Mouse (Mus musculus) hindbrain, embryonic 12.5 days (tissue): Measurements from ENCODE around the gene Ankdd1a. TPM values are rescaled to one million over a fixed set of nuclear protein-coding genes. Genes with fewer than 3 reads are reported as not detected.

Experiments
- ATAC-seq: fragments of 200-750 bp; cut with Nextera tagmentation; 2 replicates; pipeline ENCODE4 v1.8.0; 2017; ENCODE audit warnings: moderate TSS enrichment; ENCODE audit not compliant: low FRiP score
- H3K27ac ChIP-seq: fragments of 300-500 bp; sonication (generic); 2 replicates; pipeline ENCODE4 v1.5.1; 2016; ENCODE audit warnings: mild to moderate bottlenecking
- H3K27me3 ChIP-seq: fragments of 300-500 bp; sonication (generic); 2 replicates; pipeline ENCODE4 v1.6.1; 2016; ENCODE audit warnings: mild to moderate bottlenecking
- H3K36me3 ChIP-seq: fragments of 300-500 bp; sonication (generic); 2 replicates; pipeline ENCODE4 v1.6.1; 2016; ENCODE audit warnings: mild to moderate bottlenecking
- H3K4me1 ChIP-seq: fragments of 300-500 bp; sonication (generic); 2 replicates; pipeline ENCODE4 v1.6.1; 2016
- H3K4me2 ChIP-seq: fragments of 300-500 bp; sonication (generic); replicated peaks from 2 replicates; pipeline ENCODE4 v1.6.1; 2016; ENCODE audit warnings: mild to moderate bottlenecking
- H3K4me3 ChIP-seq: fragments of 300-500 bp; sonication (generic); 2 replicates; pipeline ENCODE4 v1.5.1; 2016; ENCODE audit warnings: mild to moderate bottlenecking
- H3K9ac ChIP-seq: fragments of 300-500 bp; sonication (generic); 2 replicates; pipeline ENCODE4 v1.6.1; 2016; ENCODE audit warnings: mild to moderate bottlenecking, moderate library complexity
- H3K9me3 ChIP-seq: fragments of 300-500 bp; sonication (generic); replicated peaks from 2 replicates; pipeline ENCODE4 v1.6.1; 2016; ENCODE audit warnings: mild to moderate bottlenecking
- WGBS: fragments of 180-500 bp; shearing (Covaris S2); methylation state at CpG from one replicate; pipeline ENCODE4 v1.1.7; 2016; 5-methylcytosine and 5-hydroxymethylcytosine counted together
- polyA plus RNA-seq: library from polyadenylated mRNA; unstranded; fragments of >200 nt; fragmentation: Nextera tagmentation; extraction: Ambion mirVana; gene quantifications from 2 replicates; pipeline ENCODE4 v1.2.1, GENCODE M21; 2016

Ankdd1a gene
- polyA plus RNA-seq, 1 experiment from 2014 or later, result not detected

DNA sequence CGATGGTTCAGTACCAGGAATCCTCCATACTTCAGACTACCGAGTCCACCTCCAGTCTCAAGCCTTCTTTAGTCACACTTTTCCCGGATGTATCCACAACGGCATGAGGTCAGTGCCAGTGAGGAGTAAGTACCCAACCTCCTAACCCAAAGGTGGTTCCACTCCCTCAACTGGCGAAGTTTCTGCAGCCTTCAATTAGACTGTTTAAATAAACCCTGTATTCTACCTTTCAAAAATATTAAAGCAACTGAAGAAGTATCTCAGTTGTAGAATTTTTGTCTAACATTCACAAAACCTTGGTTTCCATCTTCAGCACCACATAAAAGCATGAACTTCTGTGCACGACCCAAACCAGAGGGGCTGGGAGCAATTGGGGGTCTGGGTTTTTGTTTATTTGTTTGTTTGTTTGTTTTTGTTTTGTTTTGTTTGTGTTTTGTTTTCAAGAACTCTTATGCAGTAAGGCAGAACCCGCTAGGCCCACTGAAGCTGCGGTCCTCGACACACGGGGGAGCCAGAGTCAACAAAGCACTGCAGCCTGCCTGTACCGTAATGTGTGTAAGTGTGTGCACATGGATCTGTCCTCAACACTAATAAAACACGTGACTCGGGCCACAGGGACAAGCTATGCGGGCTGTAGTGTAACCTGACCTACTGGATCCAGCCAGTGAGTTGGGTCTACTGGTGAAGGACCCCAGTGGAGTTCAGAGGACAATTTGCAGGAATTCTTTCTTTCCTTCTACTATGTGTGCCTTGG lies 3.8 kb upstream of the Ankdd1a start:
- whole genome bisulfite sequencing, result 22% methylated on average over 14 of the region's 14 CpGs
- ATAC-seq, result peak; percentile 72
- Histone ChIP-seq H3K4me1 (peaks cover 11% of the 10 kb centered on the region), H3K9ac (no peak overlapping the region), H3K4me3 (no peak overlapping the region), H3K4me2 (no peak overlapping the region), H3K27me3 (0 out of 2 replicates have a peak, but pooled peaks cover 5% of the 10 kb centered on the region), H3K36me3 (no peaks in the 10 kb centered on the region), H3K27ac (no peak overlapping the region), H3K9me3 (no peaks in the 10 kb centered on the region)

DNA sequence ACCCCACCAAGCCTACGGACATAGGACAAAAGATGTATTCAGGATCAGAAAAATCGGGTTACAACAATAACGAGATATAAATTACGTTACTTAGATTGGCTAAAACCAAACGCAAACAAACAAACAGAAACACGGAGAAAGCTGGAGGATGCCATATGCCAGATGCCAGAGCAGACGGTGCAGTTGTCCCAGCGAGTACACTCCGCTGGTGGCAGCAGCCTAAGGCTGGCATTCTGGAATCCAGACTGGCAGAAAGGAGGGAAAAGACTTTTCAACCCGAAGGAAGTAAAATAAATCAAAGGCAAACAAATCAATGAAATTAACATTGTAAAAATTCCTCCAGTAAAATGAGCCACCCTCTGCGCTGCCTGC lies 498 bp upstream of the Ankdd1a start:
- Histone ChIP-seq H3K36me3 (no peaks in the 10 kb centered on the region), H3K4me3 (peak overlapping the region; percentile 32), H3K4me1 (peaks cover 11% of the 10 kb centered on the region), H3K27me3 (0 out of 2 replicates have a peak, but pooled peaks cover 5% of the 10 kb centered on the region), H3K9me3 (no peaks in the 10 kb centered on the region), H3K4me2 (peak overlapping the region; percentile 55), H3K27ac (no peak overlapping the region), H3K9ac (peak overlapping the region; percentile 60)
- WGBS, result 18% methylated on average over 11 of the region's 11 CpGs
- peak; percentile 11; the same call in 1 of the 2 replicates for ATAC-seq

DNA sequence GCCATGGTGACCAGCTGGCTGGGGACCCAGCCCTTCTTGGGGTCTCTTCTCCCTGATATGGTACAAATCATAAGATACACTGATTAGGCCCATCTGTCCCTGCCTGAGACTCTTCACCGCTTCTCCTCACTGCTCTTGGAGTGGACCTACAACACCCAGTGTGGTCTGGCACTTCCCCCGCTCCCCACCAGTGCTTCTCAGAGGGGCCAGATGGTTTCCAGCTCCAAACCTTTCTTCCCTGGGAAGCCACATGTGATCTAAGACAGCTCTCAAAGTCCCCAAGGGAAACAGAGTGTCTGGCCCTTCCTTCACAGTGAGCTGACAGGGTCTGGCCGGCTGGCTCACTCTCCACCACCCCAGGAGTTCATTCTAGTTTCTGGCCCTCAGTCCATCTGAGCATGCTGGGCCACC lies 5.1 kb downstream of the Ankdd1a start:
- WGBS, result 45% methylated on average over 3 of the region's 3 CpGs
- ATAC-seq, result peak; percentile 22; the same call in 1 of the 2 replicates
- H3K36me3 ChIP-seq, result no peaks in the 10 kb centered on the region
- H3K9ac ChIP-seq, result no peak overlapping the region
- H3K4me1 ChIP-seq, result peaks cover 12% of the 10 kb centered on the region
- H3K4me2 ChIP-seq, result no peak overlapping the region
- H3K9me3 ChIP-seq, result no peaks in the 10 kb centered on the region
- H3K4me3 ChIP-seq, result no peak overlapping the region
- H3K27me3 ChIP-seq, result no peaks in the 10 kb centered on the region
- peak overlapping the region; percentile 30; the same call in 1 of the 2 replicates for H3K27ac ChIP-seq

DNA sequence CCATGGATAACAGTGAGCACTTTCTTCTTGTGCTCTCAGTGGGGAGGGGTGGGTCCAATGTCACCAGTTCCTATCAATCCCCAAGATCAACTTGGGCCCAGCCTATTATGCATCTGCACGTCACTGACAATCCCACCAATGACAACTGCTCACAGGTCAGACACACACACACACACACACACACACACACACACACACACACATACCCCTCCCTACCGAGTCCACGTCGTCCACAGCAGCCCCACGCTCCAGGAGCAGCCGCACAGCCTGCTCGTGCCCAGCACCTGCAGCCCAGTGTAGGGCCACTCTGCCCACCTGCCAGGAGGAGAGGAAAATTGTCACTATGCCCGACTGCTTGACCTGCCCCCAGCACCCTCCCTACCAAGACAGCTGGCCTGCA lies 5.6 kb downstream of the Ankdd1a start:
- no peak overlapping the region for H3K4me3 ChIP-seq
- H3K9me3 ChIP-seq, result no peaks in the 10 kb centered on the region
- peaks cover 12% of the 10 kb centered on the region for H3K4me1 ChIP-seq
- H3K36me3 ChIP-seq, result no peaks in the 10 kb centered on the region
- WGBS, result 77% methylated on average over 8 of the region's 8 CpGs
- no peak for ATAC-seq
- no peak overlapping the region for H3K9ac ChIP-seq
- no peaks in the 10 kb centered on the region for H3K27me3 ChIP-seq
- H3K4me2 ChIP-seq, result no peak overlapping the region
- H3K27ac ChIP-seq, result peak overlapping the region; percentile 30; the same call in 1 of the 2 replicates

DNA sequence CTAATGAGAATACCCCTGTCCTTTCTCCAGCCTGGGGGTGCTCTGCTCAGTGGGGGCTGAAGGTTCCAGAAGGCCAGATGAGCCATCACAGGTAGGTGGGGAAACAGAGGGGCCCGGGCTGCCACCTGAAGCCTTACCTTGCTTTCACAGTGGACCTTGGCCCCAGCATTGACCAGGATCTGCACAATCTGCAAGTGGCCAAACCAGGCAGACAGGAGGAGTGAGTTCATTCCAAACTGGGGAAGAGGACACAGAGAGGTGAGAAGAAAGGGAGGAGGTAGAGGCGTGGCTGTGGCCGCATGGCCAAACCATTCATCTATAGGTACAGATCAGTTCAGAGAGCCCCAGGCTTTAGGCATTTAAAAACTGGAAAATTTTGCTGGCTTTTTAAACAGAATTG lies 7.5 kb downstream of the Ankdd1a start:
- no peaks in the 10 kb centered on the region for H3K36me3 ChIP-seq
- no peak overlapping the region for H3K4me2 ChIP-seq
- H3K4me3 ChIP-seq, result no peak overlapping the region
- no peak for ATAC-seq
- H3K9ac ChIP-seq, result no peak overlapping the region
- 94% methylated on average over 3 of the region's 3 CpGs for WGBS
- no peak overlapping the region for H3K27ac ChIP-seq
- H3K27me3 ChIP-seq, result no peaks in the 10 kb centered on the region
- H3K4me1 ChIP-seq, result peaks cover 12% of the 10 kb centered on the region
- H3K9me3 ChIP-seq, result no peaks in the 10 kb centered on the region

DNA sequence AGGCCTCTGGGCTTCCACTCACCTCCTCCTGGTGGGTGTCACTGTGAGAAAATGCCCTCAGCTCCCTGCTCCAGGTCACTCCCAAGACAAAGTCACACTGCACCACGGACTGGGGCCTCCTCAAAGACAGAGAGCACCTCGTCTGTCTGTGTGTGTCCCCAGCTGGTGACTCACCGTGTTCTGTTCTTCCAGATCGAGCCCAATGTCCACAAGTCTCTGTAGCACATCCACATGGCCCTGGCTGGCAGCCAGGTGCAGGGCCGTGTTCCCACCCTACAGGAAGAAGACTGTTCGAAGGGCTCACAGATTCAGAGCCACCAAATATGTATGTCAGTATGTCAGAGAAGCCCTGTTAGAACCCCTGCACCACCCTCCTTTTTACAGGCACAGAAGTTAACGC lies 11.5 kb downstream of the Ankdd1a start:
- H3K4me1 ChIP-seq, result 0 out of 2 replicates have a peak, but pooled peaks cover 2% of the 10 kb centered on the region
- ATAC-seq, result no peak
- no peaks in the 10 kb centered on the region for H3K36me3 ChIP-seq
- 75% methylated on average over 7 of the region's 7 CpGs for WGBS
- H3K4me2 ChIP-seq, result no peak overlapping the region
- no peaks in the 10 kb centered on the region for H3K9me3 ChIP-seq
- H3K9ac ChIP-seq, result no peak overlapping the region
- H3K4me3 ChIP-seq, result no peak overlapping the region
- H3K27ac ChIP-seq, result no peak overlapping the region
- no peaks in the 10 kb centered on the region for H3K27me3 ChIP-seq

DNA sequence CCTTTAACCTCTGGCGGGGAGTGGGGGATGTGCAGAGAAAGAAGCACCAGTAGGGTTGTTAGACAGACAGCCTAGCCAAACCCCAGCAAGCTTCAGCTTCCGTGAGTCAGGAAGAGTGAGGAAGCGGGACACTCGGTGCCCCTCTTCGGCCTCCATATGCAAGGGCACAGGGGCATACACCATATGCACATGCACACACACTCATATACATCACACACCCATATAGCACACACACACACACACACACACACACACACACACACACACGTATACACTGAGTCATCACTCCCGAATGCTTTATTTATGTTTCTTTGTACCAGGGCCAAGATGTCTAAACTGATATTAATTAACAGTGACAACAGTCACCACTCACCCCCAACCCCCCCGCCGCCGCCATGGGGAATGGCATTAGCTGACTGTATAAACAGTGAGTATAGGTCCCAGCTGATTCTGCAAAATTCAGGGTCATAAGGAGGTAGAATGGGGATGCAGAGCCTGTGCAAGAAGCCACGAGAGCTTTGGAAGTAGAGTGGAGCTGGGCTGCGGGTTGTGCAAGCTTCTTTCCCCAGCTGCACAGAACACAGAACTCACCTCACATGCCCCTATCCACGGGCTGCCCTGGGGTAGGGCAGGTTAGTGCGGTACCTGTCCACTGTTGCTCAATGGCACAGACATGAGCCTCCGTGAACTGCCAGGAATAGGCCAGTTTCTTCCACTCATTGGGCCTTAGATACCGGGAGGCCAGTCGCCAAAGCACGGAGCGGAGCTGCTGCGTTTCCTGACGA lies 17.1 kb downstream of the Ankdd1a start:
- Histone ChIP-seq H3K36me3 (no peaks in the 10 kb centered on the region), H3K27ac (no peak overlapping the region), H3K9me3 (no peaks in the 10 kb centered on the region), H3K4me2 (no peak overlapping the region), H3K4me1 (no peaks in the 10 kb centered on the region), H3K4me3 (no peak overlapping the region), H3K27me3 (no peaks in the 10 kb centered on the region), H3K9ac (no peak overlapping the region)
- no peak for ATAC-seq
- 83% methylated on average over 21 of the region's 21 CpGs for WGBS

DNA sequence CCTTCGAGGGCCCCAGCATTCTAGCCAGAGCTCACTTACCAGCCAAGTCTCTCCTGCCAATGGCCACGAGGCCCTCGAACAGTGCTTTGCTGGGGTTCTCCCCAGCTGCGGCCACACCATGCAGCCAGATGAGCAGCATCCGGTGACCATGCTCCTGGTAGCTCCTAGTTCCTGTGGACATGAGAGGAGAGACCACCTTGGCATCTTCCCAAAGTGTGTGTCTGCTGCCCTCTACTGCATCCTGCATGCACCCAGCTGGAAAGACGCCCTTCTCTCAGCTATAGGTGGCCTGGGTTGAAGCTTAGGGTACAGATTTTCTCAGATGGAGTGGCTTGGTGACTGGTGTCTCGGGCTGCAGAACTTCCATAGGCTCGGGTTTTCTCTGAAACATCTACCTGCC lies 17.8 kb downstream of the Ankdd1a start:
- Histone ChIP-seq H3K9ac (no peak overlapping the region), H3K4me2 (no peak overlapping the region), H3K4me1 (no peaks in the 10 kb centered on the region), H3K4me3 (no peak overlapping the region), H3K36me3 (no peaks in the 10 kb centered on the region), H3K27ac (no peak overlapping the region), H3K9me3 (no peaks in the 10 kb centered on the region), H3K27me3 (no peaks in the 10 kb centered on the region)
- no peak for ATAC-seq
- WGBS, result 65% methylated on average over 8 of the region's 8 CpGs

DNA sequence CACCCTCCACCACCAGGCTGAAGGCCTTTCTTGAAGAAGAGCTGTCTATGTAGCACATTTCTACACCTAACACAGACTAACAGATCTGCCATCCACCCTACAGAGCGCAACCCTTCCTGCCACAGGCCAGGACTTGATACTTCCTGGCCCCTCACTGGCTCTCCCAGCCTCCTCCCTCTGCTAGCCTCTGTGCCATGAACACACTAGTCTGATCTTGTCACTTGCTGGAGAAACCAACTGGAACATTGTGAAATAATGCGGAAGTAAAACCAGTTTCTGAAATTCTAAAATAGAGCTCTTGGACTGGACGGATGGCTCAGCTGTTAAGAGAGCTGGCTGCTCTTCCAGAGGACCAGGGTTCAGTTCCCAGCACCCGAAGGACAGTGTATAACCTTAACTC lies 27.1 kb downstream of the Ankdd1a start:
- Histone ChIP-seq H3K4me1 (no peaks in the 10 kb centered on the region), H3K9ac (no peak overlapping the region), H3K4me2 (no peak overlapping the region), H3K9me3 (no peaks in the 10 kb centered on the region), H3K27ac (no peak overlapping the region), H3K27me3 (no peaks in the 10 kb centered on the region), H3K36me3 (peaks cover 18% of the 10 kb centered on the region; the same call in 1 of the 2 replicates), H3K4me3 (no peak overlapping the region)
- ATAC-seq, result no peak
- WGBS, result 92% methylated on average over 4 of the region's 4 CpGs

DNA sequence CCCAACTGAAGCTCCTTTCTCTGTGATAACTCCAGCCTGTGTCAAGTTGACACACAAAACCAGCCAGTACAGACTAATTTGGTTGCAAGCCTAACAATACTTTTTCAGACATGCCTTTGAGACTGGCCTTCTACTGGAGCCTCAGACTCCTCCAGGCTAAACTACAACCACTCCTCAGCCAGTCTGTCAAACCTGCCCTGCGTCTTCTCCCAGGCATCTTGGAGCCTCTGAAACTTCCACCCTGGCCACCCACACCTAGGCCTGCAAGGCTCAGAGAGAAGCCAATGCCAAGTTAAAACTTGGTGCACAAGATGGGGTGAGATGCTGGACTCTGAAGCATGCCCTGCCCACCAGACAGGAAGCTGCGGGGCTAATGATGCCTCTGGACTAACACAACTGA lies 27.6 kb downstream of the Ankdd1a start:
- H3K27ac ChIP-seq, result no peak overlapping the region
- no peak overlapping the region for H3K4me2 ChIP-seq
- no peaks in the 10 kb centered on the region for H3K9me3 ChIP-seq
- H3K9ac ChIP-seq, result no peak overlapping the region
- ATAC-seq, result no peak
- no peaks in the 10 kb centered on the region for H3K4me1 ChIP-seq
- 88% methylated on average over 2 of the region's 2 CpGs for WGBS
- no peak overlapping the region for H3K4me3 ChIP-seq
- H3K27me3 ChIP-seq, result no peaks in the 10 kb centered on the region
- H3K36me3 ChIP-seq, result peaks cover 23% of the 10 kb centered on the region; the same call in 1 of the 2 replicates

DNA sequence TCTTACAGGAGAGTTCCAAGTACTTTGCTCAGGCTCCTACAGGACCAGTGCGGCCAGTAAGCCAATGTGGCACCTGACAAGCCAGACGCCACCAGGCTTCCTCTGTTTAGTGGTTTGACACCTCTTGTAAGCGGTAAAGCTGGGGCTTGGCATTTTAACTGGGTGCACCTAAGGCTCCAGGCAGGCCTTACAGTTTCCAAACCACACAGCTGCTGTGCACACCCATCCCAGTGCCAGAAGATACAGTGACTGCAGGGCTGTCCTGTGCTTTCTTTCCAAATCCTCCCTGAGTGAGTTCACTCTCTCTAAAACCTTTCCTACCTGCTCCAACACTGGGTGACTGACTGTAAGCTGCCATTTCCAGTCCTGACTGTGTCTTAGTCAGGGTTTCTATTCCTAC lies 28.5 kb downstream of the Ankdd1a start:
- Histone ChIP-seq H3K27ac (no peak overlapping the region), H3K27me3 (no peaks in the 10 kb centered on the region), H3K4me3 (no peak overlapping the region), H3K9ac (no peak overlapping the region), H3K4me2 (no peak overlapping the region), H3K36me3 (peaks cover 31% of the 10 kb centered on the region), H3K4me1 (no peaks in the 10 kb centered on the region), H3K9me3 (no peaks in the 10 kb centered on the region)
- ATAC-seq, result no peak
- WGBS, result 91% methylated on average over 3 of the region's 3 CpGs

DNA sequence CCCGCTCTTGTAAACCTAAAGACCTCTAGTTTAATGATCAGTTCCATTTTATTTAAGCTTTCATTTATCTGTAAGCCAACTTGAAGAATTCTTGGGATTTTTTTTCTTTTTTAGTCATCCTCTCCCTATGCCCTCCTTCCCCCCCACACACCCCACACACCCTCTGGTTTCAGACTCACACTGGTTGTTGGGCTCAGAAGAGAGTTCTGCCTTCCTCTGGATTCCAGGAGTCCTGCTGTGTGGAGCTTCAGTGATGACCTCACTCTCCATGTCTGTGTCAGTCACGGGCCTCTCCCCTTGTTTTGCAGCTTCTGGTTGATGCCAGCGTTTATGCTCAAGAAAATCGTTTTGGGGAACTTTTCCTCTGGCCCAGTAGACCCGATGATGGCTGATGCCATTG lies 39.9 kb downstream of the Ankdd1a start:
- Histone ChIP-seq H3K9ac (no peak overlapping the region), H3K27me3 (no peaks in the 10 kb centered on the region), H3K36me3 (peaks cover 78% of the 10 kb centered on the region), H3K4me1 (no peaks in the 10 kb centered on the region), H3K4me3 (no peak overlapping the region), H3K9me3 (no peaks in the 10 kb centered on the region), H3K27ac (no peak overlapping the region), H3K4me2 (no peak overlapping the region)
- 86% methylated on average over 5 of the region's 5 CpGs for WGBS
- no peak for ATAC-seq
